Mouse (Mus musculus) heart, adult 2 months (tissue): ENCODE results near the gene Ptk7.

Experiments used
- CTCF ChIP-seq: fragments of 200-600 bp; IDR thresholded peaks from 2 replicates; pipeline ENCODE4 v1.8.1; 2022; ENCODE audit warnings: antibody characterized with exemption, mild to moderate bottlenecking, moderate library complexity
- EP300 ChIP-seq: fragments of 200-500 bp; IDR thresholded peaks from 2 replicates; pipeline ENCODE4 v1.6.1; 2011; ENCODE audit warnings: low read depth, low read length, control low read depth; ENCODE audit not compliant: insufficient read depth
- POLR2A ChIP-seq: fragments of 200-500 bp; IDR thresholded peaks from 2 replicates; pipeline ENCODE4 v1.6.1; 2011; ENCODE audit warnings: mild to moderate bottlenecking, low read depth, low read length, control low read depth; ENCODE audit not compliant: insufficient read depth

DNA sequence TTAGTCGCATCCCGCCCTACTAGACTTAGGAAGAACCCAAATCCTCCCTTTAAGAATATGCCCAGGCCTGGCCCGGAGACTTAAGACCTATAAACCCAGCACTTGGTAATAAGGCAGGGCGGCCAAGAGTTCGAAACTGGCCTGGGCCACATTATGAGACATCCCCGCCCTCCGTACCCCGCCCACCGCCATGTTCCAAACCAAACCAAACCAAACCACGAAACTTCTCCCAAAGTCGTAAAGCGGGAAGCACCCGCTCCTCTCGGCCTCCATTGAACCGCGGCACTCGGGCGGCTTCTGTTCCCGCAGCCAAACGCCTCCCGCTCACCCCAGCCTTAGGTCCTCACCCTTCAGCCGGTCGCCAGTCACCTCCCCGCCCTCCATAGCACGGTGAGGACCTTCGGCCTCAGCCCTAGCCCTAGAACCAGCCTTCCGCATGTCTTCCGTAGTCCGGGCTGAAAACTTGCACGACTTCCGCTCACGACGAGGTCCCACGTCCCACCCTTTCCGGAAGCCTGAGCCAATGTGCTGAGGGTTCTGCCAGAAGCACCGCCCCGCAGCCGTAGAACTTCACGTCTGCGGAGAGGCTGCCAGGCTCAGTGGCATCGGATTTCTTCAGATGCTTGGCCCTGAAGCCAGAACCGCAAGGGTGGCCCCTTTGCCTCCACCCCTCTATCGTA lies 44.7 kb upstream of the Ptk7 start, which contains the start of gene Rrp36:
- no peak for TF ChIP-seq CTCF
- TF ChIP-seq POLR2A = peak; percentile 91
- TF ChIP-seq EP300 = peak; percentile 82; the same call in 1 of the 2 replicates
